Mouse (Mus musculus) layer of hippocampus, adult 9-11 months (tissue): ENCODE measurements at regions not wholly inside any gene's neighbourhood (a gene's known extent, or its start where the extent isn't known, plus 50 kb on each side); places are given as distances from the start of the nearest gene placed in this dataset.

Source experiments
- DNase-seq: peaks from one replicate; pipeline ENCODE4 v3.0.0; 2022

DNA sequence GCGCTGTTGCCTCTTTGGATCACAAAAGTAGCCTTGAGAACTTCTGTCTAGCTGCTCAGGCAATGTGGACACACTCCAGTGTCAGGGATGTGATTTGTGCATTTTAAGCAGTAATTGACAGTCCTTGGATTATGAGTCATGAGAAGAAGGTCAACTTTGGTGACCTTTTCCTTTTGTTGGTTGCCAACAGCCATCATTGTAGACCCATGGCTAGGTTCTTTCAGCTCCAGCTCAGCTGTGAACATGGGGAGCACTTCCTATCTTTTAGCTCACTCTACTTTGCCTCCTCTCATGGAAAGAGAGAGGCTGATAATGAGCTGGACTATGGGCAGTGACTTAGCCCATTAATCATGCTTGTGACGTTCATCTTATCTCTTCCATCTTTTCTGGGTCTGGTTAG, 602.8 kb downstream of the Ets1 start:
- no peak for DNase-seq

- no peak for DNase-seq
Measured at GRCm38 (mm10) chr9:33240506-33240905, 604.5 kb downstream of the Ets1 start.

- no peak for DNase-seq
Measured at GRCm38 (mm10) chr9:33240914-33241635, 605.1 kb downstream of the Ets1 start.

GRCm38 (mm10) chr9:33246932-33247331, 610.9 kb downstream of the Ets1 start:
- peak; percentile 37 for DNase-seq

DNA sequence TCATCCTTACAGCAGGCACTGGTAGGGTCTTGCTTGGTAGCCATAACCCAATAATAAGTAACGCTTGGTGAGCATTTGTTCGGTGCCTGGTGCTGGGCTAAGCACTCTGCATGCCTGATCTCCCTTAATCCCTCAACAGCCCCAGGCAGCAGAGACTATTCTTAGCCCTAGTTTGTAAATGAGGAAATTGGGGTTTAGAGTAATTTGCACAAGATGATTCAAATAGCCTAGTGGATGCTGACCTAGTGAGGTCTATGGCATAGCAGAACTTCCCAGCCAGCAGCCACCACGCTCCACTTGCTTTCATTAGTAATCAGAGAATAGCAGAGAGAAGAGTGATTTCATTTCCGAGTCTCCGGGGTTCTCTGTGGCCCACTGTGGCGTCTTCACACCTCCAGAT, 622.2 kb downstream of the Ets1 start:
- no peak for DNase-seq

DNA sequence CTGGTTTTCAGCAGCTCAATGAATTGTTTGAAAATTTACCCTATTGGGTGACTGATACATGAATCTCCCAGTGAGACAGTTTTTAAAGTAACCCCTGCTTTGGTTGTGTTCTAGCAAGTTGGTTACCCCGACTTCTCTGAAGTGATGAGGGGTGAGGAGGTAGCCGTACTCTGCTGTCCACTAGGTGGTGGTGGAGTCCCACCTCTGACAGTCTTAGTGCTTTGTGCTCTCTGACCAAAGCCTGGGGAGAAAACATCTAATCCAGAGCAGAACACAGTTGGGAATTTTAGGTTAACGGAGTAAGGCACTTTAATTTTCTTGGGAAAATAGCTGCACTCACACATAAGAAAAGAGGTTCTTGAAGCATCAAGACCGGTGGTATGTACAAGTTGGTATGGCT, 624.1 kb downstream of the Ets1 start:
- peak; percentile 52 for DNase-seq

GRCm38 (mm10) chr9:33289381-33289780, 653.4 kb downstream of the Ets1 start:
- DNase-seq, result no peak

- DNase-seq, result peak; percentile 45
Measured at GRCm38 (mm10) chr9:33292116-33292515, 656.1 kb downstream of the Ets1 start.

GRCm38 (mm10) chr9:33295925-33296324, 659.9 kb downstream of the Ets1 start:
- no peak for DNase-seq

DNA sequence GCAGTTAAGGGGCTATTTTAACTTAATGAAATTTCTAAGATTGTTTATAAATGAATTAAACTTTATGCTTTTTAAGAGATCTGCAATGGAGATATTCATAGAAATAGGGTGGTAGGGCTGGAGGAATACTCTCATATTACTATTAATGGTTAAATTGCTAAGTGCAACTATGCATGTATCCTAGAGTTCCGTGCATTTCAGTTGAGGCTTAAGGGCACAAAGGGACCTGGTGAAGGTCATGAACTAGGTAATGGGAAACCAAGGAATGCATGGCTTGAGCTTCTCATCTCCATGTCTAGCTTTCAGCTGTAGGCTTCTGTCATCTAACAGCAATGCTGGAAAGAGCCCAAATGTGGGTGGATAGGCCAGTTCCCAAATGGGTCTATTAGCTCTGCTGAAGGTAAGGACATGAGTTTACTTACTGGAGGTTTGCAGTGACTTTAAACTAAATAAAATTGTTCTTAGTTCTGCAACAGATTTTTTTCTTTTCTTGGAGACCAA, 683.6 kb downstream of the Ets1 start:
- DNase-seq, result no peak

DNA sequence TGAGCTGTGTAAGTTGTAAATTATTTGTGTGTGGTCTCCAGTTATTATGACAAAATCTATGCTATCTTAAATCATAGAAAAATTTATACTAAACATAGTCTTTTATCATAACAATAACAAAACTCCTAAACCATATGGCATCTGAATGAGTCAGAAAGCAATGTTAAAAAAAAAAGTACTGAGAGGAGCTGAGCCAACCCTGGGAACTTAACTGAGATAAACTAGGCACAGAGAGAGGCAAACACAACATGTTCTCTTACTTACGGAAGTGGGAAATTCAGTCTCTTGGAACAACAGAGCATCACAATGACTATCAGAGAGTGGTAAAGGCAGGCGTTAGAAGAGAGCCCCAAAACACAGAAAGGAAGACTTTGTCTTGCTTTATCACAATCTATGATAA, 691.7 kb downstream of the Ets1 start:
- peak; percentile 18 for DNase-seq

DNA sequence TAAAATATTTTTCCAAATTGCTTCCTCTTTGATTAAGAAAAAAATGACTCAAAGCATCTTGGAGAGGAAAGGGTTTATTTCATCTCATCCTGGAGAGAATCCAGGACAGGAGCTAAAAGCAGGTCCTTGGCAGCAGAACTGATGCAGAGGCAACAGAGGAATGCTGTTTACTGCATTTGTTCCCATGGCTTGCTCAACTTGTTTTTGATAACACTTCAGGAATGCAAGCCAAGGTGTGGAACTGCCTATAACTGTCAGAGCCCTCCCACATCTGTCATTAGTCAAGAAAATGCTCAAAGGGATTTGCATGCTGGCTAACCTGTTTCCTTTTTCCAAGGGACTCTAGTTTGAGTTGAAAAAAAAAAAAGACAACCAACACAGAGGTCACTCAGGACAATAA, 714.2 kb downstream of the Ets1 start:
- no peak for DNase-seq

DNA sequence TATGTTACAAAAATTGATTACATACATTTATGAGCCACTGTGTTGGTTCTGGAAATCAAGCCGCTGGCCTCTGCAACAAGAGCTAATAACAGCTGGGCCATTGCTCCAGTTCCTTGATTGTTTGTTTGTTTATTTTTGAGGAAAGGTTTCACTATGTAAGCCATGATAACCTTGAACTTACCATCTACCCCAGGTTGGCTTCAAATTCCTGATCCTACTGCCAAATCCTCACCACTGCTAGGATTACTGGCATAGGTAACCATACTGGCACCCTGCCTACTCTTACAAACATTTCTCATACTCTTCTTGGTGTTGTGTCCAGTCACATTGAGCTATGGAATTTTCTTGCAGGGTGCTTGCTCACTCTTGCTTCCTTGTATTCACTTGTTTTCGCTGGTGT, 720.6 kb downstream of the Ets1 start:
- no peak for DNase-seq

- DNase-seq, result no peak
Measured at GRCm38 (mm10) chr9:33360966-33361365, 724.9 kb downstream of the Ets1 start.

GRCm38 (mm10) chr9:33389170-33389569, 753.1 kb downstream of the Ets1 start:
- DNase-seq, result no peak

DNA sequence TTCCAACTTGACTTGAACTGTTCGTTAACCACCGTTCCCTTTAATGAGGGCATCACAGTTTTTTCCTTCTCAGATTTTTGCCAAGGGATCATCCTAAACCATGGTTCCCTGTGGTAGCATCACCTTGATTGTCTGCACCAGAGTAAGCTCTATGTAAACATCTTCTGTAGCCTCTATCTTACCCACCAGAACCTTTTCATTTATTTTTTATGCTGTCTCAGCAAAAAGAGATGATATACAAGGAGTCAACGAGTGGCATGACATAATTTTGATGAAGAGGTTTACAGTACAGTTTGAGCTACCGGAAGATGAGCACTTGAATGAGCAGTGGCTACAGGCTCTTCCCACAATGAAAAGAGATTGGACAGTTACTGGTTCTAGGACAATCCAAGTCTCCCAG, 768.7 kb downstream of the Ets1 start:
- no peak for DNase-seq

- DNase-seq, result no peak
Measured at GRCm38 (mm10) chr9:33407517-33407916, 771.5 kb downstream of the Ets1 start.

DNA sequence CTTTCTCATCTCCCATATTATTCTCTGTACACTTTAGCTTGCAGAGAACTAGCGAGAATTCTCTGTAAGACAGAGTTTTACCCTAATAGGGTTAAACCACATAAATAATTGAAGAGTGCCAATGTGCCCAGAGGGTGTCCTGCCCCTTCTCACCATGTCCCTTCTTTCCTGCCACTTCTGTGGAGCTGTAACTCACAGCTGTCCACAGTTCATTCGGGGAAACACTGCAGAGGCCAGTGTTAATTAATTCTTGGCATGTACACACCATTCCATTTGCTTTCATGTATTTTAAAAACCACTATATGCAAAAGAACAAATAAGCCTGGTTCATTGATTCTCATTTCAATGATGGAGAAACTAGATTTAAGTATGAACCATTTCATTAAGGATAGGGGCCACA, 787.8 kb downstream of the Ets1 start:
- no peak for DNase-seq

DNA sequence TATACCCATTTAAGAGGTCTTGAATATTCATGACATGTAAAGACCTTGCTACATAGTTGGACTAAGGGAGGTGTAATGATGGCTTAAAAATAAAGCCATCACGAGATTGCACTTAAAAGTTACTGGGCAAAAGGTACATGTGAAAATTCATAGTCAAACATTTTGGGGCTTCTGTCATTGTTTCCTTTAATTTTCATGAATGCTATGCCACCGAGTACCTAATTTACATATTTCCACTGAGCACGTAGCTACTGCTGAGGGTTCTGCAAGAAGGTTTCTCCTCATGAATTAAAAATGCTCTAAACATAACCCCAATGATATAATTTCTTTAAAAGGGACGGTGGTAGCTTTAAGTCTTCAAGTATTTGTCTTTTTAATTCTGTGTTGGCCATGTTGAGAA, 800.4 kb downstream of the Ets1 start:
- DNase-seq, result no peak

GRCm38 (mm10) chr9:33442266-33442665, 806.2 kb downstream of the Ets1 start:
- no peak for DNase-seq

GRCm38 (mm10) chr9:33445902-33446301, 809.9 kb downstream of the Ets1 start:
- peak; percentile 73 for DNase-seq

DNA sequence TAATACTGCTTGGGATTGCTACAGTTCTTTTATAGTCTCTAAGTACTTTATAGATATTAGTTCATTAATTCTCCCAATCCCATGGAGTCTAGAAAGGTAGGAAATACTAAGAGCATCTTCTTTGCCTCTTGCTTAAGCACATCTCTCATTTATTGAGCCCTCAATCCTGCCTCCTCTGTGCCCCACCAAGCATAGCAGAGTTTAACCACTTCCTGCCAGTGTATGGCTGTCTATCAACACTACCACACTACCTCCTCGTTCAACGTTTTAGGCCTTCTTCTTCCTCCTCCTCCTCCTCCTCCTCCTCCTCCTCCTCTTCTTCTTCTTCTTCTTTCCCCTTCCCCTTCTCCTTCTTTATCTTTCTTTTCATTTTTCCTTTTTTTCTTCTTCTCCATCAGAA, 839.1 kb downstream of the Ets1 start:
- no peak for DNase-seq

DNA sequence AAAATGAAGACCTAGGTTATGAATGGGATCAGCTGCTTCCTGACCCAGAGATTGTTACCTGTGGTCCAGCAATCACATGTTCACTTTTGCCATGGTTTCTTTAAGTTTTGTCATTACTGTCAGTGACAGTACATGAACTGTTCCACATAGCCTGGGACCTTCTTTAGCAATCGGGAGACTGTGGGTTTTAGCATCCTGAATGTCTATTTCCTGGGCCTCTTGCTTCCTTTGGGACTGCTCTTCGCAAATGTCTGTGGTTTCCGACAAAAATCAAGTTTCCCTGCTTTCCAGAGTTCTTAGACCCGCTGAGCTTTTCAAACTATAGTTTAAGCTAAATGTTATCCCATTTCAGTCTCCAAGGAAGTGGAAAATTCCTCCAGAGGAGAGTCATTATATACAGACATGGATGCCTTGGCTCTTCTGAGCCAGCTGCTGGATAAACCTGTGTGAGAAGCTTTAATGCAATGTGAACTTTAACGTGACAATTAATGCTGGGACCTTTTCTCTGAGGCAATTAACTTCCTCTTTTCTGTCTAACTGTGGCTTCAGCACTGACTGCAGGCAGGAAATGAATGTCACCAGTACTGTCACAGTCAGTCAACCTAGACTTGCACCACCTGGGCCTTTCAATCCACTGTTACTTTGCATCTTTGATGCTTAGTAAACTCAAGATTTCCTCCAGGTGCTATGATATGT, 847.0 kb downstream of the Ets1 start:
- no peak for DNase-seq

GRCm38 (mm10) chr9:33483541-33483846, 847.5 kb downstream of the Ets1 start:
- DNase-seq, result no peak
